Mouse (Mus musculus): Measurements from ENCODE around the gene Des. TPM values are rescaled to one million over a fixed set of nuclear protein-coding genes. Genes with fewer than 3 reads are reported as not detected.

Des gene
- polyA plus RNA-seq, 1 experiment from 2014 or later: 5.0 TPM

- Histone ChIP-seq H3K36me3 (ENCODE audit: control insufficient read depth, insufficient read depth, low read length) (no peaks in the 10 kb centered on the region; the same call in 1 of the 2 replicates), H3K4me2 (ENCODE audit: low read depth, severe bottlenecking) (no peak overlapping the region), H3K27ac (replicated peaks; ENCODE audit: low read depth, low read length) (no peak overlapping the region), H3K4me3 (ENCODE audit: low read depth, low read length) (no peak overlapping the region), H3K9me3 (ENCODE audit: control insufficient read depth, low read length) (no peaks in the 10 kb centered on the region), H3K9ac (ENCODE audit: low read length) (0 out of 2 replicates have a peak overlapping the region, but pooled peaks have one; percentile 7), H3K4me1 (ENCODE audit: control insufficient read depth, insufficient read depth, low read length) (peaks cover 9% of the 10 kb centered on the region), H3K27me3 (ENCODE audit: control insufficient read depth, insufficient read depth, low read length) (peaks cover 11% of the 10 kb centered on the region)
- WGBS: 90% methylated on average over 3 of the region's 3 CpGs
- ATAC-seq (ENCODE audit: insufficient number of reproducible peaks, low FRiP score, low TSS enrichment, low read depth) (no peak), DNase-seq (ENCODE audit: low spot score) (no peak)
These were observed 33.7 kb downstream of the Des start for GRCm38 (mm10) chr1:75393846-75394245.

- Histone ChIP-seq H3K4me1 (ENCODE audit: control insufficient read depth, insufficient read depth, low read length) (peaks cover 30% of the 10 kb centered on the region), H3K36me3 (ENCODE audit: control insufficient read depth, insufficient read depth, low read length) (peaks cover 4% of the 10 kb centered on the region), H3K4me2 (ENCODE audit: low read depth, severe bottlenecking) (peak overlapping the region; percentile 19; the same call in 1 of the 2 replicates), H3K9me3 (ENCODE audit: control insufficient read depth, low read length) (no peaks in the 10 kb centered on the region), H3K9ac (ENCODE audit: low read length) (no peak overlapping the region), H3K27ac (replicated peaks; ENCODE audit: low read depth, low read length) (peak overlapping the region; percentile 83), H3K27me3 (ENCODE audit: control insufficient read depth, insufficient read depth, low read length) (no peaks in the 10 kb centered on the region), H3K4me3 (ENCODE audit: low read depth, low read length) (no peak overlapping the region)
- peak; percentile 82 for DNase-seq (ENCODE audit: low spot score)
- WGBS: 10% methylated on average over 9 of the region's 9 CpGs
- peak; percentile 69 for ATAC-seq (ENCODE audit: insufficient number of reproducible peaks, low FRiP score, low TSS enrichment, low read depth)
These were observed 38.8 kb downstream of the Des start for GRCm38 (mm10) chr1:75398761-75399402.

DNA sequence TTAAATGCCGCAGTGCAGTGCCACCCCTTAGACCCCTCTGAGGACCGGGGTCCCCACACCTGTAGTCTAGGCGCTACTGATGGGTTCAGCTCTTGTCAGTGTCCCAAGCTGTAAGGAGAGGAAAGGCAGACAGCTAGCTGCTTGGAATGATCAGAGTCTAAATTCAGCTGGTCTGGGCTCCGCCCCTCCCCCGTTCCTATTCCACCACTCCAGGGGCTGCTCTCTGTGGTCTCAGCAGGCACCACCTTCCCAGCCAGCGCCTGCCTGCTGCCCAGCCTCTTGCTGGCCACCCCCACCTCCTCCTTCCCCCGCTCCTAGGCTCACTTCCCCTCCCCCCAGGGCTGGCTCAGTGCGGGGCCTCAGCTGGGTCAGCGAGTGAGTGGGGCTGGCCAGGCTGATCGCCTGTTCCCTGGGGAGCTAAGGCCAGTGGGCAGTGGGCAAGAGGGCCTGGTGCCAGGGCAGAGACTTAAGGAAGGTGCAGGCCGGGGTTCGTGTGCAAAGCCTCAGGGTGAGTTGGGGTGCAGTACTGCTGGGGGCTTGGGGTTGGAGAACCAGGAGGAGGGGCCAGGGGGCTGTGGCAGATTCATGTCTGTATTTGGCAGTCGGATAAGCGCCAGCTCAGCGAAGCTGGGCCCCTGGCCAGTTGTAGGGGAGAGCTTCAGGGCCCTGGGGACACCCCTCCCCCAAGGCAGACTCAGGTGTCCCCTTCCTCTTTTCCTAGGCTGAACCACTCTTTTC is 39.8 kb downstream of the Des start:
- H3K27ac ChIP-seq (replicated peaks; ENCODE audit: low read depth, low read length): peak overlapping the region; percentile 83
- H3K36me3 ChIP-seq (ENCODE audit: control insufficient read depth, insufficient read depth, low read length): peaks cover 4% of the 10 kb centered on the region
- H3K4me3 ChIP-seq (ENCODE audit: low read depth, low read length): peak overlapping the region; percentile 21
- WGBS: 2% methylated on average over 15 of the region's 15 CpGs
- DNase-seq (ENCODE audit: low spot score) (peak; percentile 84), ATAC-seq (ENCODE audit: insufficient number of reproducible peaks, low FRiP score, low TSS enrichment, low read depth) (peak; percentile 78)
- H3K27me3 ChIP-seq (ENCODE audit: control insufficient read depth, insufficient read depth, low read length): no peaks in the 10 kb centered on the region
- peak overlapping the region; percentile 31; the same call in 1 of the 2 replicates for H3K9ac ChIP-seq (ENCODE audit: low read length)
- H3K9me3 ChIP-seq (ENCODE audit: control insufficient read depth, low read length): no peaks in the 10 kb centered on the region
- peak overlapping the region; percentile 54 for H3K4me2 ChIP-seq (ENCODE audit: low read depth, severe bottlenecking)
- H3K4me1 ChIP-seq (ENCODE audit: control insufficient read depth, insufficient read depth, low read length): peaks cover 30% of the 10 kb centered on the region

DNA sequence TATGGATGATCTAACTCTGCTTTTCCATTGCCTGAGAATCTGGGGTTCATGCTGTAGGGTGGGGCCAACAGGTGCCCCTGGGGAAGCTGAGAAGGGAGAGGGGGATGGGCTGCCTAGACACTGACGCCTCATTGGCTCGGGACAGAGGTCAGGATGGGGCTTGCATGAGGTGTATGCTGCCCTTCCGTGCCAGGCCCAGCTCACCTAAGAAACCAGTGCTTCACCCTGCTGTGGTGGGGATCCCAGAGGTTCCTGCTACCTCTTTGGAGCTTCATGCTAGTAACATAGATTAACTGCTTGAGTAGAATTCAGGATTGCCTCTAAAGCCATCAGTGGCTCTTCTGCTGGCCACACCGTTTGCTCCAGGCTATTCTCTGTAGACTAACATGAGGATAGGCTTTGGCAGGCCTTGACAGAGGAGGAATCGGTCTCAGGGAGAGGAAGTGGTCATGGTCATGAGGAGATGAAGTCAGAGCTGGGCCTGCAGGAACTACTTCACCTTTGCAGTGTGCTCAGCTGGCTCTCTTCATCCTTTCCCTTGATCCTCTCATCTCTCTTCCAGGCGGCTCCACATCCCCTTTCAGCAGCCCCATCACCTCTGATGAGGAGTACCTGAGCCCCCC is 40.5 kb downstream of the Des start:
- ATAC-seq (ENCODE audit: insufficient number of reproducible peaks, low FRiP score, low TSS enrichment, low read depth) (0 out of 2 replicates have a peak, but pooled peaks have one; percentile 10), DNase-seq (ENCODE audit: low spot score) (no peak)
- WGBS: 40% methylated on average over 6 of the region's 6 CpGs
- Histone ChIP-seq H3K4me3 (ENCODE audit: low read depth, low read length) (peak overlapping the region; percentile 21), H3K4me1 (ENCODE audit: control insufficient read depth, insufficient read depth, low read length) (peaks cover 30% of the 10 kb centered on the region), H3K27ac (replicated peaks; ENCODE audit: low read depth, low read length) (peak overlapping the region; percentile 83), H3K4me2 (ENCODE audit: low read depth, severe bottlenecking) (peak overlapping the region; percentile 54), H3K36me3 (ENCODE audit: control insufficient read depth, insufficient read depth, low read length) (peaks cover 4% of the 10 kb centered on the region), H3K27me3 (ENCODE audit: control insufficient read depth, insufficient read depth, low read length) (no peaks in the 10 kb centered on the region), H3K9ac (ENCODE audit: low read length) (peak overlapping the region; percentile 31), H3K9me3 (ENCODE audit: control insufficient read depth, low read length) (no peaks in the 10 kb centered on the region)

- 92% methylated on average over 3 of the region's 3 CpGs for WGBS
- no peak overlapping the region for H3K9ac ChIP-seq (ENCODE audit: low read length)
- no peaks in the 10 kb centered on the region for H3K9me3 ChIP-seq (ENCODE audit: control insufficient read depth, low read length)
- ATAC-seq (ENCODE audit: insufficient number of reproducible peaks, low FRiP score, low TSS enrichment, low read depth) (no peak), DNase-seq (ENCODE audit: low spot score) (no peak)
- H3K4me3 ChIP-seq (ENCODE audit: low read depth, low read length): no peak overlapping the region
- no peaks in the 10 kb centered on the region for H3K27me3 ChIP-seq (ENCODE audit: control insufficient read depth, insufficient read depth, low read length)
- H3K27ac ChIP-seq (replicated peaks; ENCODE audit: low read depth, low read length): no peak overlapping the region
- H3K4me1 ChIP-seq (ENCODE audit: control insufficient read depth, insufficient read depth, low read length): peaks cover 5% of the 10 kb centered on the region
- peaks cover 6% of the 10 kb centered on the region for H3K36me3 ChIP-seq (ENCODE audit: control insufficient read depth, insufficient read depth, low read length)
- no peak overlapping the region for H3K4me2 ChIP-seq (ENCODE audit: low read depth, severe bottlenecking)
These were observed 45.4 kb downstream of the Des start for GRCm38 (mm10) chr1:75405547-75405946.

- no peak overlapping the region for H3K4me3 ChIP-seq (ENCODE audit: low read depth, low read length)
- WGBS: 94% methylated on average over 15 of the region's 15 CpGs
- H3K4me2 ChIP-seq (ENCODE audit: low read depth, severe bottlenecking): no peak overlapping the region
- ATAC-seq (ENCODE audit: insufficient number of reproducible peaks, low FRiP score, low TSS enrichment, low read depth) (no peak), DNase-seq (ENCODE audit: low spot score) (no peak)
- no peak overlapping the region for H3K27ac ChIP-seq (replicated peaks; ENCODE audit: low read depth, low read length)
- no peaks in the 10 kb centered on the region for H3K9me3 ChIP-seq (ENCODE audit: control insufficient read depth, low read length)
- no peak overlapping the region for H3K9ac ChIP-seq (ENCODE audit: low read length)
- no peaks in the 10 kb centered on the region; the same call in 1 of the 2 replicates for H3K4me1 ChIP-seq (ENCODE audit: control insufficient read depth, insufficient read depth, low read length)
- H3K36me3 ChIP-seq (ENCODE audit: control insufficient read depth, insufficient read depth, low read length): peaks cover 6% of the 10 kb centered on the region
- H3K27me3 ChIP-seq (ENCODE audit: control insufficient read depth, insufficient read depth, low read length): no peaks in the 10 kb centered on the region
These were observed 46.0 kb downstream of the Des start for GRCm38 (mm10) chr1:75406173-75406572.

DNA sequence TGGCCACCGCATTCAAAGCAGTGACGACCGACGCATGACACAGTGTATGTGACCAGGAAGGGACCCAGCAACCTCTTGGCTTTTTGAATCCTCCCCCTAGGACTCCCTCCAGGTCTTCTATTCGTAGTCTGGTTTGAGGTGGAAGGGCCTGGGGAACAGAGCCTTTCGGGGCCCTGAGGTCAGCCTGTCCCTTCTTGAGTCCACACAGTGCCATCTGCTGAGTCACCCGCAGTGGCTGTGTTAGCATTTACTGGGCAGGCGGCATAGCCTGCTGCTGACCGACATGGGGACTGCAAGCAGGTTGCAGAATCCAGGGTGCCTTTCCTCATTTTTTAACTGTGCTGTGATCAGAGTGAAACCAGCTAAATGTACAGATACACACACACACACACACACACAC is 46.9 kb downstream of the Des start:
- Histone ChIP-seq H3K9ac (ENCODE audit: low read length) (no peak overlapping the region), H3K27ac (replicated peaks; ENCODE audit: low read depth, low read length) (no peak overlapping the region), H3K9me3 (ENCODE audit: control insufficient read depth, low read length) (no peaks in the 10 kb centered on the region), H3K4me1 (ENCODE audit: control insufficient read depth, insufficient read depth, low read length) (no peaks in the 10 kb centered on the region), H3K4me2 (ENCODE audit: low read depth, severe bottlenecking) (no peak overlapping the region), H3K4me3 (ENCODE audit: low read depth, low read length) (no peak overlapping the region), H3K36me3 (ENCODE audit: control insufficient read depth, insufficient read depth, low read length) (peaks cover 6% of the 10 kb centered on the region), H3K27me3 (ENCODE audit: control insufficient read depth, insufficient read depth, low read length) (no peaks in the 10 kb centered on the region)
- ATAC-seq (ENCODE audit: insufficient number of reproducible peaks, low FRiP score, low TSS enrichment, low read depth): no peak
- no peak for DNase-seq (ENCODE audit: low spot score)
- WGBS: 93% methylated on average over 9 of the region's 9 CpGs

- Histone ChIP-seq H3K27ac (replicated peaks; ENCODE audit: low read depth, low read length) (no peak overlapping the region), H3K4me2 (ENCODE audit: low read depth, severe bottlenecking) (no peak overlapping the region), H3K4me3 (ENCODE audit: low read depth, low read length) (no peak overlapping the region), H3K4me1 (ENCODE audit: control insufficient read depth, insufficient read depth, low read length) (no peaks in the 10 kb centered on the region), H3K9me3 (ENCODE audit: control insufficient read depth, low read length) (no peaks in the 10 kb centered on the region), H3K36me3 (ENCODE audit: control insufficient read depth, insufficient read depth, low read length) (peaks cover 2% of the 10 kb centered on the region; the same call in 1 of the 2 replicates), H3K9ac (ENCODE audit: low read length) (no peak overlapping the region), H3K27me3 (ENCODE audit: control insufficient read depth, insufficient read depth, low read length) (no peaks in the 10 kb centered on the region)
- no peak for DNase-seq (ENCODE audit: low spot score)
- ATAC-seq (ENCODE audit: insufficient number of reproducible peaks, low FRiP score, low TSS enrichment, low read depth): no peak
- WGBS: 74% methylated on average over 4 of the region's 4 CpGs
These were observed 48.1 kb downstream of the Des start for GRCm38 (mm10) chr1:75408210-75408609.
